Mouse (Mus musculus) activated CD4-positive, CD25-positive, alpha-beta regulatory T cell, adult 4 months (primary cell): ENCODE data around the gene Tmem87b. TPM values are rescaled to one million over a fixed set of nuclear protein-coding genes. Genes with fewer than 3 reads are reported as not detected.

Experiments used
- ATAC-seq: one replicate; pipeline ENCODE4 v1.8.0; 2017
- polyA plus RNA-seq, 2 experiments: library from polyadenylated mRNA; unstranded; fragments of 100-300 nt; shearing (Covaris generic); gene quantifications; one replicate each; pipeline ENCODE4 v1.2.1; 2017

Gene Tmem87b
- polyA plus RNA-seq, 2 experiments from 2014 or later = 13.9 to 14.1 TPM

DNA sequence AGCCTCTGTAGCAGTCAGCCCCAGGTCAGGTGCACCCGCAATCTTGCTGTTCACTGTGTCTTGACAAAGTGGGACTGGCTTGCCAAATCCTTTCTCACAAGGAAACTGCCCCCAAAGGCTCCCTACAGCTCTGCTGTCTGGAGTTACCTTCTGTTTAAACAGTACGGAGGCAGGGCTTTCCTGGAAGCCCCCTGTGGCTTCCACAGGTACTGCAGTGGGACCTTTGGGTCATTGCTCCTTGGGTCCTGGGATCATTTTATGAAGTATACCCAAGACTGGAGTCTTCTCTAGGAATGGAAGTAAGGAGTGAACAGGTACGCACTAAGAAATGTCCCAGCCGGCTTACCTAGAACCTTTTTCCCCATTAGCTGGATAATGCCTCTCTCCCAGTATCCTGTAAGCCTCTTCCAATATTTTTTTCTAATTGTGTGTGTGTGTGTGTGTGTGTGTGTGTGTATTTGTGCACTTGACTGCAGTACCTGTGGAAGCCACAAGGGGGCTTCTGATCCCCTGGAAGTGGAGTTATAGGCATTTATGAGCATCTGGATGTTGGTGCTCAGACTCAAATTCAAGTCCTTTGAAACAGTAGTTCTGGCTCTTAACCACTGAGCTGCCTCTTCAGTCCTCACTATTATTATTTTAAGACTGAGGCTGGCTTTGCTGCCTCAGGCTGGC, 72.9 kb downstream of the Tmem87b start:
- ATAC-seq = no peak

- no peak for ATAC-seq
Observed at GRCm38 (mm10) chr2:128892180-128892721, 74.3 kb downstream of the Tmem87b start.

GRCm38 (mm10) chr2:128902843-128903242, 84.9 kb downstream of the Tmem87b start:
- ATAC-seq = no peak

DNA sequence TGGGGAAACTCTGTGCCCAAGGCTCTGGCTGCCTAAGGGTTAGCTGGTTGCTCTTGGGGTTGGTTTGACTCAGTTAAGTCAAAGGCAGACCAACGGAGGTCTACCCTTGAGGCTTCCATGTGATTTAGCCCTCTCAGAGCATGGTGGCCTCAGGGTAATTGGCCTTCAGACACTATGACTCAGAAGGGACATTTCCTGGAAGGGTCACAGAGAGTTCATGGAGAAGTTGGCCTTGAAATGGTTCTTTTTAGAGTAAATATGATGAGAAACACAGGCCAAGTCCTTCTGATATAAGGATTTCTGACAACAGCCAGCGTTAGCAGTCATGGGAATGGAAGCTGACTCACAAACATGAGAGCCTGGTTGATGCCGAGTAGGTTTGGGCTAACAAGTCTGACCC, 85.7 kb downstream of the Tmem87b start:
- ATAC-seq = no peak

Other genes with a start within 250 kb of the Tmem87b start
- not detected for gene Spdye4c, start 226.9 kb upstream of the Tmem87b start, polyA plus RNA-seq
- 10 to 100 TPM; 31.4 to 40.6 TPM for gene Anapc1, start 130.7 kb upstream of the Tmem87b start, polyA plus RNA-seq
- gene Mertk, start 119.2 kb upstream of the Tmem87b start, polyA plus RNA-seq = not detected
- gene Fbln7, start 44.9 kb downstream of the Tmem87b start, polyA plus RNA-seq = not detected
- gene Zc3h8, start 126.0 kb downstream of the Tmem87b start, polyA plus RNA-seq = 1 to 10 TPM; 6.4 to 7.7 TPM
- gene Zc3h6, start 149.3 kb downstream of the Tmem87b start, polyA plus RNA-seq = 1 to 10 TPM; 6.3 to 8.3 TPM
- 1 to 10 TPM; 1.5 to 2.0 TPM for gene Gm10762, start 149.6 kb downstream of the Tmem87b start, polyA plus RNA-seq
- gene Vinac1, start 230.1 kb downstream of the Tmem87b start, polyA plus RNA-seq = not detected
- gene Ttl, start 247.8 kb downstream of the Tmem87b start, polyA plus RNA-seq = 1 to 10 TPM in 1 of 2 experiments, under 1 TPM in 1; 0.77 to 2.2 TPM